Mouse (Mus musculus) embryonic facial prominence, embryonic 15.5 days (tissue): Measurements from ENCODE around the gene Aoah. TPM values are rescaled to one million over a fixed set of nuclear protein-coding genes. Genes with fewer than 3 reads are reported as not detected.

Experiments used
- ATAC-seq: fragments of 200-750 bp; cut with Nextera tagmentation; 2 replicates; pipeline ENCODE4 v1.8.0; 2017; ENCODE audit warnings: low read depth, moderate TSS enrichment; ENCODE audit not compliant: insufficient number of reproducible peaks, low FRiP score, low TSS enrichment
- H3K27ac ChIP-seq: fragments of 300-500 bp; sonication (generic); replicated peaks from 2 replicates; pipeline ENCODE4 v1.5.1; 2015; ENCODE audit warnings: mild to moderate bottlenecking, inconsistent platforms
- H3K27me3 ChIP-seq: fragments of 300-500 bp; sonication (generic); 2 replicates; pipeline ENCODE4 v1.6.1; 2015; ENCODE audit warnings: inconsistent platforms
- H3K36me3 ChIP-seq: fragments of 300-500 bp; sonication (generic); 2 replicates; pipeline ENCODE4 v1.6.1; 2015; ENCODE audit warnings: mild to moderate bottlenecking, inconsistent platforms
- H3K4me1 ChIP-seq: fragments of 300-500 bp; sonication (generic); 2 replicates; pipeline ENCODE4 v1.6.1; 2015; ENCODE audit warnings: inconsistent platforms
- H3K4me2 ChIP-seq: fragments of 300-500 bp; sonication (generic); replicated peaks from 2 replicates; pipeline ENCODE4 v1.6.1; 2015; ENCODE audit warnings: mild to moderate bottlenecking, inconsistent platforms
- H3K4me3 ChIP-seq: fragments of 300-500 bp; sonication (generic); replicated peaks from 2 replicates; pipeline ENCODE4 v1.5.1; 2015; ENCODE audit warnings: mild to moderate bottlenecking, inconsistent platforms
- H3K9ac ChIP-seq: fragments of 300-500 bp; sonication (generic); 2 replicates; pipeline ENCODE4 v1.6.1; 2015; ENCODE audit warnings: inconsistent platforms
- H3K9me3 ChIP-seq: fragments of 300-500 bp; sonication (generic); replicated peaks from 2 replicates; pipeline ENCODE4 v1.6.1; 2016; ENCODE audit warnings: inconsistent platforms
- WGBS: fragments of 180-500 bp; shearing (Covaris S2); methylation state at CpG from one replicate; pipeline ENCODE4 v1.1.7; 2015; 5-methylcytosine and 5-hydroxymethylcytosine counted together
- polyA plus RNA-seq: library from polyadenylated mRNA; unstranded; fragments of >200 nt; fragmentation: Nextera tagmentation; extraction: Ambion mirVana; gene quantifications from 2 replicates; pipeline ENCODE4 v1.2.1, GENCODE M21; 2015

Aoah gene
- polyA plus RNA-seq, 1 experiment from 2014 or later, result 1.4 TPM

DNA sequence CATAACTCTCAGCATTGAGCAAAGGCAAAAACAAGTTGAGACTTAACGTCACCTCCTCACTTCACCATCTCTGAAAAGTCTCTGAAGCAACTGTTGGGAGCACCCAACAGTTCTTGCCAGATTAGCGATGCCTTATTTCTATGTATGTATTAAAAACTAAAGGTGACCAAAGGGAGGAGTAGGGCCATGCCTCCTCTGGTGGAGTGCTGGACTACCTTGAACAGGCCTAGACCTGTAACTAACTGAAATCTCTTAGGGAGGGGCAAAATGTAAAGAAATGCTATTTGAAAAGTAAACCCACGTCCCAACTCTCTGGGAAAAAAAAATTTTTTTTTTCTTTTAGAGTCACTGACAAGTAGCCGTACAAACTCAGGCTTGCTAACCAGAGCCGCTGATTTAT is 211.3 kb downstream of the Aoah start:
- no peaks in the 10 kb centered on the region for H3K36me3 ChIP-seq
- H3K4me3 ChIP-seq, result no peak overlapping the region
- no peaks in the 10 kb centered on the region for H3K4me1 ChIP-seq
- H3K27ac ChIP-seq, result no peak overlapping the region
- H3K9ac ChIP-seq, result no peak overlapping the region
- no peaks in the 10 kb centered on the region for H3K9me3 ChIP-seq
- H3K27me3 ChIP-seq, result no peaks in the 10 kb centered on the region
- WGBS, result 76% methylated on average over 5 of the region's 5 CpGs
- no peak overlapping the region for H3K4me2 ChIP-seq
- no peak for ATAC-seq

DNA sequence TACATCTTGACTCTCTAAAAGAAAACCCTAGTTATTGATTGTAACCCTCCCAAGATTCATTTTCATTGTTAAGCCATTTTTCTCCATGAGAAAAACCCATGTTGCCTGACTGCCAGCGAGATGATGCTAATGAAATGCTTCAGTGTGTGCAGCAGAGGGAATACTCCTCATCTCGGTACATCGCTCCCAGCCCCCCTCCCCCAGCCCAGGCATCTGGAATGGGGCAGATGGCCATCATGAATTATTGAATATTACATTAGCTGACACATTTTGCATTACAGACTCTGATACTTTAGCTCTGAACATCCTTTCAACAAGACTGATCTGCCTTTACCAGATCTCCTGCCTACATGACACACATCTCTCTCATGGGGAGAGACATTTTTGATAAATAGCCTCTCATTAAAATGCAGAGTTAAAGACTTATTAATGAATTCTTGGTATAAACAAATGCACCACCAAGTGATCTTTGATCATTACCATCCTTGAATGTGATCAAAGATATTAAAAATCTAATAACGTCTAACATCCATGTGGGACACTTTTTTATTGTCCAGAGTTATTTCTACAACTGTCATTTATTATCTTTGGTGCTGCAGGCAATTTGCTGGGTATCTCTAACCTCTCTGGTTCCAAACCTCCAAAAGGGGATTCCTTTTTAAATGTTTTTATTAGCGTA is 211.9 kb downstream of the Aoah start:
- Histone ChIP-seq H3K4me2 (no peak overlapping the region), H3K9me3 (no peaks in the 10 kb centered on the region), H3K4me1 (no peaks in the 10 kb centered on the region), H3K36me3 (no peaks in the 10 kb centered on the region), H3K27ac (no peak overlapping the region), H3K9ac (no peak overlapping the region), H3K27me3 (no peaks in the 10 kb centered on the region), H3K4me3 (no peak overlapping the region)
- 68% methylated on average over 5 of the region's 5 CpGs for WGBS
- ATAC-seq, result no peak

DNA sequence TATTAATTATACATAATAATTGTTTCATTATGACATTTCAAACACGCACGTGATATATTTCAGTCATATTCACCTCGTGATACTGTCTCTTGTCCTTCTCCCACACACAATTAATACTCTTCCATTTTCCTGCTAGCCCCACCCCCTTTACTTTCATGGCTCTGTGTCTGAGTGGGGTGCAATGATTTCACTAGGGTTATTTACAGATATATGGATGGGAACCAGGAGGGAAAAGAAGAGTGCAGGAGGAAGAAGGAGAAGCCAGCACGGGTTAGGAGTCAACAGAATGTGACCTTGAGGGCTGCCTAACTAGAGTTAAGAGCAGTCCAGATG is 212.4 kb downstream of the Aoah start:
- H3K4me3 ChIP-seq, result no peak overlapping the region
- no peaks in the 10 kb centered on the region for H3K9me3 ChIP-seq
- H3K4me2 ChIP-seq, result no peak overlapping the region
- 79% methylated on average over 4 of the region's 4 CpGs for WGBS
- no peaks in the 10 kb centered on the region for H3K36me3 ChIP-seq
- H3K4me1 ChIP-seq, result no peaks in the 10 kb centered on the region
- H3K27ac ChIP-seq, result no peak overlapping the region
- H3K9ac ChIP-seq, result no peak overlapping the region
- no peak for ATAC-seq
- no peaks in the 10 kb centered on the region for H3K27me3 ChIP-seq

DNA sequence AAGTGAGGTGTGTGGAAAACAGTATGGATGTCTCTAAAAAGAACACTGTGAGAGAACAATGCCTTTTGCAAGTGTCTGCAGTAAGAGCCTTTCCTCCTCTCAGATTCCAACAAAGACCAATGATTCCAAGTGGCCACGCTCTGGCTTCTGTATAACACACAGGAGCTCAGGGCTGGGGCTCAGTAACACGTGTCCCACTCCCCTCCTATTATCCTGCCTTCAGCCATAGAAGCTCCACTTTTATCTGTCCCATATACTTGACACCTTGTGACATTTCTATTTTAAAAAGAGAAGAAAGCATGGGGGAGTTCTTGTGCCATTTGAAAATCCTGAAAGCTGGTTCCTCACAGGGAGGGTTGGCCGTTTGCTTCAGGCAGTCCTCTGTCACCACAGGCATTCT is 219.7 kb downstream of the Aoah start:
- no peak for ATAC-seq
- WGBS, result 72% methylated on average over 3 of the region's 3 CpGs
- no peaks in the 10 kb centered on the region for H3K9me3 ChIP-seq
- no peaks in the 10 kb centered on the region for H3K36me3 ChIP-seq
- no peaks in the 10 kb centered on the region for H3K27me3 ChIP-seq
- H3K4me1 ChIP-seq, result no peaks in the 10 kb centered on the region
- no peak overlapping the region for H3K4me3 ChIP-seq
- no peak overlapping the region for H3K9ac ChIP-seq
- no peak overlapping the region for H3K4me2 ChIP-seq
- H3K27ac ChIP-seq, result no peak overlapping the region

DNA sequence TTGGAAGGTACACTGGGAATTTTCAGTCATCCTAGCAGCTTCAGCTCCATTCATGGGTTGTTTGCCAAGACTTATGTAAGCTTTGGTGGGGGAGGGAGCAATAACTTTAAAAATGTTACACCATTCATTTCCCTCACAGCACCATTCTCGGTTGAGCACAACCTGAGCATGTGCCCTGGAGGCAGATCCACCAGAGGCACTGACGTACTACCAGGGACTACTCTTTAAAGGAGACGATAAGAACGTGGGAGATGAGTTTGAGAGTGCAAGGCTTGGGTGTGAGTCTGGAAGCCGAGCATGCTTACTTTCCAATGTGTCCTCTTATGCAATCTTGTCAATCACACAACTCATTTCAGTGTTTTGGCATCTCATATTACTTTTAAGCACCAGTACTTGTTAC is 230.9 kb downstream of the Aoah start:
- WGBS, result 58% methylated on average over 5 of the region's 5 CpGs
- H3K4me1 ChIP-seq, result no peaks in the 10 kb centered on the region
- H3K36me3 ChIP-seq, result no peaks in the 10 kb centered on the region
- H3K9ac ChIP-seq, result no peak overlapping the region
- H3K9me3 ChIP-seq, result no peaks in the 10 kb centered on the region
- H3K27me3 ChIP-seq, result no peaks in the 10 kb centered on the region
- no peak for ATAC-seq
- H3K27ac ChIP-seq, result no peak overlapping the region
- H3K4me3 ChIP-seq, result no peak overlapping the region
- no peak overlapping the region for H3K4me2 ChIP-seq

DNA sequence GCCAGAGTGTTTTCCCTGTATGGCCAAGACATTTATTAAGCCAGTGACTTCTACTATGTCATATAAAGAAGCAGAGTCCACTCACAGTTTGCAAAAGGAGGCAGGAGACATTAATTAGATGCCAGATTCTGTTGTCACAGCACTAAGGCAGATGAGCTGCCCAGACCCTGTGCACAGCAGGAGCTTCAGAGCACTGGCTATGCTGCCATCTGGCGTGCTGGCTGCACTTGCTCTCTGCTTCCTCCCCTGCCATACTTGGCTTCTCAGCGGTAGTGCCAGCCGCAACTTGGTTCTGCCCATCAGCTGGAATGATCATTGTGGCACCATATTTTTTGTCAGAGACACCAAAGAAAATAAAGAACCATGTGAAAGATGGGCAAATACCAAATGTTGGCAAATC is 239.3 kb downstream of the Aoah start:
- Histone ChIP-seq H3K36me3 (no peaks in the 10 kb centered on the region), H3K9ac (no peak overlapping the region), H3K27ac (no peak overlapping the region), H3K4me1 (no peaks in the 10 kb centered on the region), H3K4me2 (no peak overlapping the region), H3K27me3 (no peaks in the 10 kb centered on the region), H3K4me3 (no peak overlapping the region), H3K9me3 (no peaks in the 10 kb centered on the region)
- no peak for ATAC-seq
- 58% methylated on average over 3 of the region's 3 CpGs for WGBS

DNA sequence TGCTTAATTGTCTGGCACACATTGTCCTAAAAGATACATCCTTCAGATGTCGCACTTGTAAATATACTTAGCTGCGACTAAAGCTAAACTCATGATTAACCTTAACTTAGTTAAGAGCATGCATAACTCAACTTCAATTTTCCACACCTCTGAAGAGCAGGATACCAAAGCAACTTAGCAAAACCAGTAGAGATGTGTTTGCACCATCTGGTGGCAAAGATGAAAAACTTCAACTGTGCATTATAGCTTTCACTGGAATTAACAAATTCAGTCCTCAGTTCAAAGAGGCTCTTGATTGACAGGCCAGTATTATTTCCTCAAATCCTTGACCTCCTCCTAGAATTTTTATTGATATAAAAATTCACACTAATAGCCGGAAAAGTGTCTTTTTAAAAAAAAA is 241.1 kb downstream of the Aoah start:
- H3K4me2 ChIP-seq, result no peak overlapping the region
- 74% methylated on average over 3 of the region's 3 CpGs for WGBS
- no peak overlapping the region for H3K4me3 ChIP-seq
- no peaks in the 10 kb centered on the region for H3K9me3 ChIP-seq
- H3K9ac ChIP-seq, result no peak overlapping the region
- no peaks in the 10 kb centered on the region for H3K36me3 ChIP-seq
- no peaks in the 10 kb centered on the region for H3K4me1 ChIP-seq
- ATAC-seq, result no peak
- H3K27me3 ChIP-seq, result no peaks in the 10 kb centered on the region
- no peak overlapping the region for H3K27ac ChIP-seq

DNA sequence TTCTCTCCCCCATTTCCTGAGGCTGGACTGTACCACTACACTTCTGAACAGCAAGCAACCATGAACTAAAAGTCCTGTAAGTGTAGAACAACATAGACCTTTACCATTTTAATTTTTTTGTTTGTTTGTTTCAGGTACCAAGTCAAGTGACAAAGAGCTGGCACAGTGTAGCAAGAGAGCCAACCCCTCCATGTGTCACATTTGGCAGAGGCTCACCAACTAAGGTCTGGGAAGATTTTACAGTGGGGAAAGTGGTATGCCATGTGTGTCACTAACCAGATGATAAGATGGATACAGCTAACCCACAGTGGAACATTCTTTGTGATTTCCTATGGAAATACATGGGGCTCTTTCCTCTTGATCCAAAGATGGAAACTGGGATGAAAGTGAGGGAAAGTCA is 242.1 kb downstream of the Aoah start:
- Histone ChIP-seq H3K36me3 (no peaks in the 10 kb centered on the region), H3K9ac (no peak overlapping the region), H3K4me1 (no peaks in the 10 kb centered on the region), H3K4me3 (no peak overlapping the region), H3K27me3 (no peaks in the 10 kb centered on the region), H3K4me2 (no peak overlapping the region), H3K9me3 (no peaks in the 10 kb centered on the region), H3K27ac (no peak overlapping the region)
- no peak for ATAC-seq

DNA sequence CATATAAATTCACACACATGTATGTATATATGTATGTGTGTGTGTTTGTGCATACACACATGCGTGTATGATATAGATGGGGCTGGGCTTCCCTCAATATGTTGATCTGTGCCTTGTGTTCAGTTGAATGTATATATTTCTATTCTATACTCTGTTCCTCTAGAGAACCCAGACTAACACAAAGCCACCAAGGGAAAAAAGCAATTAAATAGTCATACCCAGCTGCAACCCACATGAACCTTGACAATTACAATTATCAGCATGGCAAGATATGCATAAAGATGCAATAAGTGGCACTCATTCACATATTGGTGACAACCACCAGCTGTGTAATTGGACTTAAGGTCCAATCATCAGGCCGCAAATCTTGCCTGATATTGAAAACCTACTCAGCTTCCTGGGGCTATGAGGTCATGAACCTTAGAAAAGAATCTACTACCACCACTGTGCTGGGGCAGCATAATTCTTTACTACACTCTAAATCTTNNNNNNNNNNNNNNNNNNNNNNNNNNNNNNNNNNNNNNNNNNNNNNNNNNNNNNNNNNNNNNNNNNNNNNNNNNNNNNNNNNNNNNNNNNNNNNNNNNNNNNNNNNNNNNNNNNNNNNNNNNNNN is 246.8 kb downstream of the Aoah start:
- Histone ChIP-seq H3K4me2 (no peak overlapping the region), H3K4me3 (no peak overlapping the region), H3K4me1 (no peaks in the 10 kb centered on the region), H3K9me3 (no peaks in the 10 kb centered on the region), H3K27me3 (no peaks in the 10 kb centered on the region), H3K36me3 (no peaks in the 10 kb centered on the region), H3K27ac (no peak overlapping the region), H3K9ac (no peak overlapping the region)
- ATAC-seq, result no peak
- WGBS, result 80% methylated on average over 2 of the region's 2 CpGs

DNA sequence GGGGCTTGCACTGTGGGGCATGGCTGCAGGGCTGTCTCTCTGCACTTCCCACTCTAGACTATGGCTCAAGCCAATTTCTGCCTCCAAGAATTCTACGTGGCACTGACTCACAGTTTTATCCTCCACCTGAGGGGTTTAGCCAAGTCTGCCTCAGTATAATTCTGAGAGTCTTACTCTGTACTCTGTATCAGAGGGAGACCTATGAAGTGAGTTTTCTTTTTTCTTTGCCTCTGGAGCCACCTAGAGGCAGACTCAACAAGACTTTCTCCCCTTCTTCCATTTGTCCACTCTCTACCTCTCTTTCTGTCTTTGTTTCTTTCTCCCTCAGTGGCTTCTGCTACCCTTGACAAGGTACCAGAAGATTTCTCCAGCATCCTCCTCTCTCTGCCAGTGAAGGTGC is 256.2 kb downstream of the Aoah start:
- no peaks in the 10 kb centered on the region for H3K27me3 ChIP-seq
- H3K36me3 ChIP-seq, result no peaks in the 10 kb centered on the region
- no peak overlapping the region for H3K4me2 ChIP-seq
- H3K4me1 ChIP-seq, result no peaks in the 10 kb centered on the region
- H3K27ac ChIP-seq, result no peak overlapping the region
- no peak overlapping the region for H3K4me3 ChIP-seq
- no peak for ATAC-seq
- H3K9ac ChIP-seq, result no peak overlapping the region
- 22% methylated on average over 1 of the region's 1 CpGs for WGBS
- H3K9me3 ChIP-seq, result no peaks in the 10 kb centered on the region

DNA sequence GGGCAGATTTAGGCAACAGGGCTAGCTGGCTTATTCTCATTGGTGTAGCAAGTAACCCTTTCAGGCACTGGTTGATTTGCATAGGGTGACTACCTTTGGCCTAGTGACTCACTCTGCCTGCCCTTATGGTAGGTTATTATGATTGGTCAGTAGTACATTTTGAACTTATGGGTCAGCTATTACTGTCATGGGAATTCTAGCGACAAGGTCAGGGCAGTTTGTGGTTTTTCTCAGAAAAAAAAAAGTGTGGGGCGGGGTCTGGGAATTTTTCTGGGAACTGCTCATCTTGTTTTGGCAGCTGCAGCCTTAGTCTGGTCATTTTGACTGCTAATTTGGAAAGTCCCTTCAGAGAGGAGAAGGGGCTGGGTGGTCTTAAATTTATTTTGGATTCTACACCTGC is 272.1 kb downstream of the Aoah start:
- Histone ChIP-seq H3K27ac (no peak overlapping the region), H3K36me3 (no peaks in the 10 kb centered on the region), H3K4me1 (no peaks in the 10 kb centered on the region), H3K4me2 (no peak overlapping the region), H3K9me3 (no peaks in the 10 kb centered on the region), H3K9ac (no peak overlapping the region), H3K4me3 (no peak overlapping the region), H3K27me3 (no peaks in the 10 kb centered on the region)
- no peak for ATAC-seq
- WGBS, result 81% methylated on average over 2 of the region's 2 CpGs

DNA sequence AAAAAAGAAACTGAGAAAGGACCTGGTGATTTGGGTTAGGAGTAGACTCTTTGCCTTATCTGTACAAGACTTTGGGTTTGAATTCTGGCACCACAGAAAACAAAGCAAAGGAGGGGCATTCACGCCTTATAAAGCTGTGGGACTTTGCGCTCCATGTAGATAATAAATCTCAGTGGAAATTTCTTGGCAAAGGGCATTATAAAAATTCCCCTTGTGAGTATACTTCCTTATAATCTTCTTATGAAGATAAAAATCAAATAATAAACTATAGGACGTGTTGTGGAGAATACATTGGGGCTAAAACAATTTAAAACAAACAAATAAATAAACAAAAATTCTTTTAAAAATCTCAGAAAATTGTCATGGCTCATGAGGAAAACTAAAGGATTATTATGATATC is 280.9 kb downstream of the Aoah start, which contains the start of gene Olfr1370:
TSS of gene Olfr1370 (minus strand) at position 101 of the 400 bp plus-strand sequence.
- no peaks in the 10 kb centered on the region for H3K4me1 ChIP-seq
- no peaks in the 10 kb centered on the region for H3K27me3 ChIP-seq
- H3K27ac ChIP-seq, result no peak within 1 kb of the TSS
- no peak for ATAC-seq
- H3K9me3 ChIP-seq, result no peaks in the 10 kb centered on the region
- H3K9ac ChIP-seq, result no peak within 1 kb of the TSS
- WGBS, result 79% methylated on average over 3 of the region's 3 CpGs
- no peak within 1 kb of the TSS for H3K4me3 ChIP-seq
- no peak within 1 kb of the TSS for H3K4me2 ChIP-seq
- no peaks in the 10 kb centered on the region for H3K36me3 ChIP-seq
